Mouse (Mus musculus): ENCODE results near the gene Iqce. TPM values are rescaled to one million over a fixed set of nuclear protein-coding genes. Genes with fewer than 3 reads are reported as not detected.

The Iqce gene
- total and polyA plus RNA-seq, 3 experiments = 13.5 to 23.5 (median 19.6) TPM

DNA sequence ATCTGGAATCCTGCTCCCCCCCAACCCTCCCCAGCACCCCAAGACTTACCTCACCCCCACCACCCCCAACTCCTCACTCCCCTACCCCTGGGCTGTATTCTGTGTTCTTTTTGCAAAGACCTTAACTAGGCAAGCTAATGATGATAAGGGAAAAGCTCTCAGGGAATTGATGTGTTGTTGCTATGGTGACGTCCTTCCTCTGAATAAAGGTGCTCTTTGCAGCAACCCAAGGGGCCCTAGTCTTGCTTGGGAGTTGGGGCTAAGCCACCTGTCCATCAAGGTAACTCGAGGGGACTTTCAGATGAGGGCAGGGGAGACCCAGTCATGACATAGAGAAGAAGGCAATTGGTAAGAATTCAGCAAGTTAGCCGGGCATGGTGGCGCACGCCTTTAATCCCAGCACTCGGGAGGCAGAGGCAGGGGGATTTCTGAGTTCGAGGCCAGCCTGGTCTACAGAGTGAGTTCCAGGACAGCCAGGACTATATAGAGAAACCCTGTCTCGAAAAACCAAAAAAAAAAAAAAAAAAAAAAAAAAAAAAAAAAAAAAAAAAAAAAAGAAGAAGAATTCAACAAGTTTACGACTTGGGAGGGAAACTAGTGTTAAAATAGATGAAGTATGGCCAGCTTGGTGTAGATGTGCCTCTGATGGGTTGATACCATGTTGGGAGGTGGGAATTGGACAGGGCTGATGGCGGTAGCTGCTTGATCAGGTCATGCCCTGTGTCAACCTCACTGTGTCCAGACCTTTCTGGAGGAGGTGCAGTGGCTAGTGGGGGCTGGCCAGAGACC, 86.7 kb downstream of the Iqce start:
- no peak for DNase-seq

DNA sequence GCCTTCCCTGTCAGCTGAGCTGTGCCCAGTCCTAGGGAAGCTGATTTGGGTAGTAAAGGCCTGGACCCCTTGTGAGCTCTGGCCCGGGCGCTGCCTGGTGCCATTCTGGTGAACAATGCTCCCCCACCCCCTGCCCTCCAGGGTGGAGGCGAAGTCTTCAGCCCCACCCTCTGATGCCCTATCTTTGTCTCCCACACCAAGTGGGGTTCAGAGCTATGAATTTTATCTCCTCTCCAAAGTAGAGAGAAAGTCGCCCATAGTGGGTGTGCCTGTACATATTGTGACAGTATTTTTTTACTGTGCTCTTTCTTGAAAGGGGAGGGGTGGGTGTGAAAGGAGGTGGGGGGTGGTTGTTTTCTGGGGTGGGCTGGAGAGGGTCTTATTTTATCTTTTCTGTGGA, 87.3 kb downstream of the Iqce start:
- no peak for DNase-seq

DNA sequence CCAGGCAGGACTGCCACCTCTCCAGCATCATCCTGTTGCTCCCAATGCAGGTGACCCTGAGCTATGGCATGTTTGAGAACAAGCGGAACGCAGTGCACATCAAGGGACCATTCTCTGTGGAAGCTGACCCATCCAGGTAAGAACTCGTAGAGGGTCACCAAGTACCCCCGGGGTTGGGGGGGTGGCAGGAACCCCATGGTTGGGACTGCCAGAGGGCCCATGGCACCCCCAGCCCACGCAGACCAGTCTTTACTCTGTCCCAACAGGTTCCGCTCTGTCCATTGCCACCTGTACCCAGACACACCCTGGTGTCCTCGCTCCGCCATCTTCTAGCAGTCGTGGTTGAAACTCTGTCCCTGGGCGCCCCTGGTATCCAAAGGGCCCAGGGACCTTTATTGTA, 88.0 kb downstream of the Iqce start:
- DNase-seq = no peak

DNA sequence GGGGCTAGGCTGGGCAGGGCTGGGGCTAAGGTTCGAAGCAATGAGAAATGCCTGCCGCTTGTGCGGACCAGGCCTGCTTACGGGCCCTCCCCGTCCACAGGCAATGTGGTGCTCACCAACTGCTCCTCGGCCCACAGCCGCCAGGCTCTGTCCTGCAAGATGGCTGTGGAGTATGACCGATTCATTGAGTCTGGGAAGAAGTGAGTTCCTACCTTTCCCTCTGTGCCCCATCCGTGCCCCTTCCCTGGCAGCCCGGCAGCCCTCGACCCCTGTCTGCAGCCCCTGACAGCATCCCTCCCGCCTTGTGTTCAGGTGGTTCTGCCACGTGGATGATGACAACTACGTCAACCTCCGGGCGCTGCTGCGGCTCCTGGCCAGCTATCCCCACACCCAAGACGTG, 90.0 kb downstream of the Iqce start:
- no peak for DNase-seq

Other genes starting within 250 kb of the Iqce start
- 10 to 100 TPM in 1 of 2 experiments, 1 to 10 TPM in 1; 9.7 to 17.4 TPM for gene Chst12, start 196.8 kb downstream of the Iqce start, total RNA-seq (2021)
- 16.6 and 16.7 TPM in 2 replicates for gene Chst12, start 196.8 kb downstream of the Iqce start, polyA plus RNA-seq (2012; rRNA removed)
- gene Grifin, start 137.3 kb downstream of the Iqce start, total RNA-seq (2021) = not detected
- not detected in 2 replicates for gene Grifin, start 137.3 kb downstream of the Iqce start, polyA plus RNA-seq (2012; rRNA removed)
- gene Lfng, start 95.1 kb downstream of the Iqce start, total RNA-seq (2021) = 10 to 100 TPM in 1 of 2 experiments, 1 to 10 TPM in 1; 9.5 to 14.5 TPM
- gene Lfng, start 95.1 kb downstream of the Iqce start, polyA plus RNA-seq (2012; rRNA removed) = 59.0 and 60.2 TPM in 2 replicates
- gene Ttyh3, start 53.3 kb downstream of the Iqce start, total RNA-seq (2021) = 10 to 100 TPM; 48.6 to 95.9 TPM
- gene Ttyh3, start 53.3 kb downstream of the Iqce start, polyA plus RNA-seq (2012; rRNA removed) = 185 and 217 TPM in 2 replicates
- gene Brat1, start 2.6 kb upstream of the Iqce start, total RNA-seq (2021) = 10 to 100 TPM; 16.9 to 18.8 TPM
- 42.9 and 46.4 TPM in 2 replicates for gene Brat1, start 2.6 kb upstream of the Iqce start, polyA plus RNA-seq (2012; rRNA removed)
- 1 to 10 TPM in 1 of 2 experiments, under 1 TPM in 1; 0.52 to 1.1 TPM for gene Amz1, start 21.7 kb upstream of the Iqce start, total RNA-seq (2021)
- 1.5 and 1.6 TPM in 2 replicates for gene Amz1, start 21.7 kb upstream of the Iqce start, polyA plus RNA-seq (2012; rRNA removed)
- 100 to 1,000 TPM; 116 to 121 TPM for gene Gna12, start 128.1 kb upstream of the Iqce start, total RNA-seq (2021)
- gene Gna12, start 128.1 kb upstream of the Iqce start, polyA plus RNA-seq (2012; rRNA removed) = 153 and 200 TPM in 2 replicates